Mouse (Mus musculus): Measurements from ENCODE around the gene Suclg2.

The Suclg2 gene

DNA sequence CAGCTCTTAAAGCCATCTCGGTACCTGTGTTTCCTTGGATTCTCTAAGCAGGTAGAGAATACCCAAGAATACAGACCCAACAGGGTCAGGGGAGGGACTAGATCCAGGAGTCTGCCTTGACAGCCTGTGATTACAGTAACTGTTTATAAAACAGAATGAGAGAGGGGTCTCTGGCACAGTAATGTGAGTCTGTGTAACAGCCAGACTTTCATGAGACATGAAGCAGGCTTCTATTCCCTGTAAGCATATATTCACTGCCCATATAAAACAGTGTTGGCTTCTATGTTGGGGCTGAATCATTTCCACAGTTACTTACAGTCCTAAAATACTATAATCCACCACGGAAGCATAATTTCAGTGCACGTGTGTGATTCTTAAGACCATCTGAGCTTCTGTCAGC is 19.3 kb downstream of the Suclg2 start:
- DNase-seq (ENCODE audit: low spot score), result no peak

DNA sequence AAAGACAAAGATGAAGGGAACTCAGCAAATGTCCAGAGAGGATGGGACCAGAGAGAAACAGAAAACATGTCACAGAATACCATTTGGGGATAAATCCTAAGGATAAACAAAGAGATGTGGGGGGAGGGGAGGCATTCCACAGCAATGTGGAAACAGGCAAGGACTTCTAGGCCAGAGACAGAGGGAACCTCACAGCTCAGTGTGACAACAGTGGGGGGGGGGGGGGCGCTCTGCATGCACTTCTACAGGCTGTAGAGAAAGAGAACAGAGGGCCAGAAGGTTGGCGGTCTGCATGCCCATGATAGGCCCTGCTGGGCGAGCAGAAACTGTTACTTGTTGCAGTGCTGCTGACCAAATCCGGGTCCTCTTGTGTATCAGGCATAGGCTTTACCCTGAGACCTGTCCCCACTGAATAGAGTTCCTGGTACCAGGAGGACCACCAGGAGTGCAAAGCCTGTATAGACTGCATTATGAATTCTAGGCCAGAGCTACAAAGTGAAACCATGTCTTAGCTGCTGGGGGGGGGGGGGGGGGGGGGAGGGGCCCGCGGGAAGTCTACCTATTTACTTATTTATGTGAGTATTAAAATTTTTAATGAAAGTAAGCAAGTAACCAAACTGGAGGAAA is 20.0 kb downstream of the Suclg2 start:
- DNase-seq (ENCODE audit: low spot score), result peak; percentile 43

DNA sequence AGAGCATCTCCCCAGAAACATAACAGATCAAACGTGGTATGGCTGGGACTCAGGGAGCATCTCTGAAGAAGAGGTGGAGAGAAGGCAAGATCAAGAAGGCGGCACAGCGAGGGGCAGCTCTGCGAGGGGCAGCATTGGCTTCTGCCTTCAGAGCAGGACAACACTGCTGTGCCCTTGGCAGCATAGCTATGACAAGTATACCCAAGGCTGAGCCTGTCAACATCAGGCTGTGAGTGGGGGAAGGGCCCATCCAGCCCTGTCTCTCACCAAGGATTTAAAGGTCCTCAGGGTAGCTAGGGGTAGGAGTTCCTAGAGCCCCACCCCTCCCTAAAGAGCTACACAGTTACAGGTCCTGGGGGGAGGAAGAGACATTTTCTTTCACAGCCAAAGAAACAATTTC is 23.7 kb downstream of the Suclg2 start:
- DNase-seq (ENCODE audit: low spot score), result no peak

- DNase-seq (ENCODE audit: low spot score), result no peak
Measured at GRCm38 (mm10) chr6:95685242-95685641, 33.4 kb downstream of the Suclg2 start.

- DNase-seq (ENCODE audit: low spot score), result no peak
Measured at GRCm38 (mm10) chr6:95679718-95680117, 38.9 kb downstream of the Suclg2 start.

DNA sequence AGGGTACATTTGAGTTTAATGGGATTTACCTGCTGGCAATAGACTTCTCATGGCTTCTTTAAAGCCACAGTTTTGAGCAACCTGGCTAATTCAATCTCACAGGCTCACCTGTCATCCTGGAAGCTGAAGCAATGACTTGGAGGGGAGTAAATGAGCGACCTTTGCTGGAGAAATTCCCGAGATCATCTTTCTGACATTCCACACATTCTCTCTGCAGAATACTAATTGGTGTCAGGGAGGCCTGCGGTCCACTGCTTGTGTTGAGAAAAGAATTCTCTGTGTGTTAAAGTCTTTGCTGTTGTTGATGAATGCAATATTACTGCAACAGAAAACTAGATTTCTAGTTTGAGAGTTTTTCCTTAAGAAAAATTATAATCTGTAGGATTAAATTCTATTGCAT is 39.3 kb downstream of the Suclg2 start:
- DNase-seq (ENCODE audit: low spot score), result no peak

- no peak for DNase-seq (ENCODE audit: low spot score)
Measured at GRCm38 (mm10) chr6:95676951-95677350, 41.6 kb downstream of the Suclg2 start.

- no peak for DNase-seq (ENCODE audit: low spot score)
Measured at GRCm38 (mm10) chr6:95676439-95676838, 42.2 kb downstream of the Suclg2 start.

GRCm38 (mm10) chr6:95675059-95675705 is 43.4 kb downstream of the Suclg2 start:
- peak; percentile 41 for DNase-seq (ENCODE audit: low spot score)

- DNase-seq (ENCODE audit: low spot score), result no peak
Measured at GRCm38 (mm10) chr6:95674651-95675050, 43.9 kb downstream of the Suclg2 start.

DNA sequence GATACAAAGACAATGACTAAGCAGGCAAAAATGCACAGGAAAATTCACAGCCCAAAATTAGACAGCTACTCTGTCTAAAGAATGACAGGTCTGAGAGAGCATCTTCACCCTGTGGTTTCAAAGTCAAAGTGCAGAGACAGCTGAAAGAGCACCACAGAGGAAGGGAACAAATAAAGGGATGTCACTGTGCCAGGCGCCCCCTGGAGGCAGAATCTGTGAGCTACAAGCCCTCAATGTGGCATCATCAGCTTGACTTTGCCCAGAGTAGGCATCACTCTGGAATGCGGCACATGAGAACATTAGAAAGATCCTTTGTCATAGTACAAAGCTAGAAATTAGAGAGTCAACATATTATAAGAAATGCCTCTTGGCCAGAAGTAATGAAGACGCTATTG is 49.3 kb downstream of the Suclg2 start:
- DNase-seq (ENCODE audit: low spot score), result peak; percentile 55

- DNase-seq (ENCODE audit: low spot score), result no peak
Measured at GRCm38 (mm10) chr6:95668629-95669334, 49.8 kb downstream of the Suclg2 start.

- DNase-seq (ENCODE audit: low spot score), result no peak
Measured at GRCm38 (mm10) chr6:95657671-95658070, 60.9 kb downstream of the Suclg2 start.

- no peak for DNase-seq (ENCODE audit: low spot score)
Measured at GRCm38 (mm10) chr6:95653662-95654061, 64.9 kb downstream of the Suclg2 start.

DNA sequence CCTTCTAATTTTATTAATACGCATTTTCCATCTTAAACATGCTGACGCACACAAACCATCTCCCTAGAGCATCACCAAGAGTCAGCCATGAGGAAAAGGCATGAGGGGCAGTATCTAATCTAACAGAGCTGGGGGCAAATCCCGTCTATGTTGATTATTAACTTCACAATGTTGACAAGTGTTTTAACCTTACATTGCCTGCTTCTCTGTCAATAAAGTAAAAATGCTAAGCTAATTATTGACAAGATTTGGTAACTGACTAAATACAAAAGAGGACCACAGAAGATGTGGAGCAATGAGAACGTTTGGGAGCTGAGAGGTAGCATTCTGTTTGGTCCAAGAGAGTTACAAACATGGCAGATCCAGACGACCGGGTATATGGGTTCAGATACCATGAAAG is 65.8 kb downstream of the Suclg2 start:
- DNase-seq (ENCODE audit: low spot score), result no peak

DNA sequence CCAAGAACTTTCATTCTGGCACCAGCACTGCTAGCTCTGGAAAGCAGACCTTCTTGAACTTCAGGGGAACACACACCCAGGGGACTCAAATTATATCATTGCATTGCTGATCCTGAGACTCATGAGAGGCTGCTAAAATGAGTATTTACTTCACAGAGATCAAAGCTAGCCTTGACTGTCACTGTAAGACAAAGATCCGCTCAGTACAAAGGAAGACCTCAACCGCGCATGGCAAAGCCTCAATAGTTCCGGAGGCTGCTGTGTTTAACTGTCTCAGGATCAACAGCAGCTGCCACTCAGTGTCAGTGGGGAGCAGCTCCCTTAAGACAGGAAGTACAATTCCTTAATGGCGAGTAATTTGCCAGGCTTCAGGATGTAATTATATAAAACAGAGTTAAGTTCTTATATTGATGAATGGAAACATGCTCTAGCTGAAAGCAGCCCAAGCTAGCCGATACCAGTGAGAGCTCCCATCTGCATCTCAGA is 67.2 kb downstream of the Suclg2 start:
- DNase-seq (ENCODE audit: low spot score), result peak; percentile 60

GRCm38 (mm10) chr6:95650082-95650722 is 68.4 kb downstream of the Suclg2 start:
- peak; percentile 25 for DNase-seq (ENCODE audit: low spot score)

GRCm38 (mm10) chr6:95649123-95649663 is 69.4 kb downstream of the Suclg2 start:
- peak; percentile 26 for DNase-seq (ENCODE audit: low spot score)

DNA sequence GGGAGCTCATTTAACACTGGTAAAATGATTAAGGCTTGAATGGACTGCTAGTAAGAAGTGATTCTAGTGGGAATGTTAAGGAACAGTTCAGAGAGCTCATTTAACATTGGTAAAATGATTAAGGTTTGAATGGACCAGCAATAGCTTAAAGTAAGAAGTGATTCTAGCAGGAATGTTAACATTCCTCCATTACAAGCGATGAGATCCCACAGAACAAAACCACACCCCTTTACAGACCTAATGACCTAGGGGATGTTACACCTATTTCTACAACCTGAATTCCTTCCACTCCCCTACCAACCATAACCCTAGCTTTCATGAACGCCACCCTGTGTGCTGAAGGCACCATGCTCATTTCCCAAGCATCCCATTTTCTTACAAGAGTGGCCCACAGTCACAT is 81.2 kb downstream of the Suclg2 start:
- DNase-seq (ENCODE audit: low spot score), result no peak

GRCm38 (mm10) chr6:95635411-95635810 is 83.2 kb downstream of the Suclg2 start:
- DNase-seq (ENCODE audit: low spot score), result no peak

DNA sequence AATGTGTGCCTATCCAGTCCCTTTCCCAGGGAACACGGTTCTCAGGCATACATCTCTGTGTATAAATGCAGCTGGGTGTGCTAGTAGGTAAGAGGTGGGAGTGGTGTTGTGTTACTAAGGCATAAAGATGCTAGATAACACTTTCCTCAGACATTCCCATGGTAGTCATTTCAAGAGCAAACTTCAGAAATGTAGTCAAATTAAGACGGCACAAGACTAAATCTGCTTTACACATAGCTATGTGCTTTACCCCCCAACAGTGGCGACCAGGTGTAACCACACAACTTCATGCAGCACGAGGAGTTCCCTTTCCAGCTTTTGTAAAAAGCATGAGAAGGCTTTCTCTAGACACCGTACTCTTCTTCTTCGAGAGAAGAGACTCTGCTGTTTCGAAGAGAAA is 89.5 kb downstream of the Suclg2 start:
- no peak for DNase-seq (ENCODE audit: low spot score)

GRCm38 (mm10) chr6:95621821-95622220 is 96.8 kb downstream of the Suclg2 start:
- DNase-seq (ENCODE audit: low spot score), result no peak

All from retina, embryonic 14.5 days (tissue).